Mouse (Mus musculus): ENCODE data around the gene Elf1. TPM values are rescaled to one million over a fixed set of nuclear protein-coding genes. Genes with fewer than 3 reads are reported as not detected.
A peak's percentile ranks its signal among the peaks of the same experiment; 100 is the strongest.

Gene Elf1
- polyA plus RNA-seq, 1 experiment from 2014 or later, result 12.3 TPM

- H3K27ac ChIP-seq (ENCODE audit: low read length), result peak overlapping the region; percentile 62
- WGBS, result 5% methylated on average over 5 of the region's 5 CpGs
Observed at GRCm38 (mm10) chr14:79562745-79563144, 81.8 kb downstream of the Elf1 start.

GRCm38 (mm10) chr14:79564784-79565183, 83.8 kb downstream of the Elf1 start:
- Histone ChIP-seq H3K36me3 (ENCODE audit: control insufficient read depth, insufficient read depth) (peaks cover 44% of the 10 kb centered on the region), H3K9ac (ENCODE audit: low read length) (no peak overlapping the region), H3K4me2 (ENCODE audit: low read depth, low read length) (no peak overlapping the region), H3K9me3 (replicated peaks; ENCODE audit: control insufficient read depth, low read length) (no peaks in the 10 kb centered on the region), H3K27me3 (ENCODE audit: control insufficient read depth, insufficient read depth, low read length) (no peaks in the 10 kb centered on the region), H3K4me1 (ENCODE audit: control insufficient read depth, insufficient read depth, low read length) (peaks cover 4% of the 10 kb centered on the region), H3K27ac (ENCODE audit: low read length) (no peak overlapping the region), H3K4me3 (ENCODE audit: low read length) (no peak overlapping the region)
- ATAC-seq (replicated peaks; ENCODE audit: extremely low read depth, insufficient read depth, low FRiP score), result no peak
- WGBS, result 77% methylated on average over 6 of the region's 6 CpGs

More at GRCm38 (mm10) chr14:79562745-79563144, 81.8 kb downstream of the Elf1 start:
- no peaks in the 10 kb centered on the region for H3K9me3 ChIP-seq (replicated peaks; ENCODE audit: control insufficient read depth, low read length)
- H3K4me2 ChIP-seq (ENCODE audit: low read depth, low read length), result no peak overlapping the region
- H3K4me1 ChIP-seq (ENCODE audit: control insufficient read depth, insufficient read depth, low read length), result peaks cover 4% of the 10 kb centered on the region
- H3K4me3 ChIP-seq (ENCODE audit: low read length), result no peak overlapping the region
- H3K9ac ChIP-seq (ENCODE audit: low read length), result no peak overlapping the region
- peak; percentile 52; the same call in 1 of the 2 replicates for ATAC-seq (replicated peaks; ENCODE audit: extremely low read depth, insufficient read depth, low FRiP score)
- H3K36me3 ChIP-seq (ENCODE audit: control insufficient read depth, insufficient read depth), result peaks cover 27% of the 10 kb centered on the region
- no peaks in the 10 kb centered on the region for H3K27me3 ChIP-seq (ENCODE audit: control insufficient read depth, insufficient read depth, low read length)

GRCm38 (mm10) chr14:79573482-79574191, 92.6 kb downstream of the Elf1 start:
- Histone ChIP-seq H3K4me3 (ENCODE audit: low read length) (no peak overlapping the region), H3K27ac (ENCODE audit: low read length) (no peak overlapping the region), H3K9ac (ENCODE audit: low read length) (no peak overlapping the region), H3K9me3 (replicated peaks; ENCODE audit: control insufficient read depth, low read length) (no peaks in the 10 kb centered on the region), H3K4me1 (ENCODE audit: control insufficient read depth, insufficient read depth, low read length) (no peaks in the 10 kb centered on the region), H3K27me3 (ENCODE audit: control insufficient read depth, insufficient read depth, low read length) (no peaks in the 10 kb centered on the region), H3K36me3 (ENCODE audit: control insufficient read depth, insufficient read depth) (peaks cover 32% of the 10 kb centered on the region), H3K4me2 (ENCODE audit: low read depth, low read length) (no peak overlapping the region)
- 89% methylated on average over 13 of the region's 13 CpGs for whole genome bisulfite sequencing
- ATAC-seq (replicated peaks; ENCODE audit: extremely low read depth, insufficient read depth, low FRiP score), result no peak

- H3K4me3 ChIP-seq (ENCODE audit: low read length), result no peak overlapping the region
- H3K27ac ChIP-seq (ENCODE audit: low read length), result no peak overlapping the region
- no peaks in the 10 kb centered on the region for H3K4me1 ChIP-seq (ENCODE audit: control insufficient read depth, insufficient read depth, low read length)
- no peaks in the 10 kb centered on the region for H3K9me3 ChIP-seq (replicated peaks; ENCODE audit: control insufficient read depth, low read length)
- peaks cover 27% of the 10 kb centered on the region for H3K36me3 ChIP-seq (ENCODE audit: control insufficient read depth, insufficient read depth)
- H3K4me2 ChIP-seq (ENCODE audit: low read depth, low read length), result no peak overlapping the region
- H3K27me3 ChIP-seq (ENCODE audit: control insufficient read depth, insufficient read depth, low read length), result no peaks in the 10 kb centered on the region
- ATAC-seq (replicated peaks; ENCODE audit: extremely low read depth, insufficient read depth, low FRiP score), result no peak
- H3K9ac ChIP-seq (ENCODE audit: low read length), result no peak overlapping the region
- 90% methylated on average over 1 of the region's 1 CpGs for WGBS
Observed at GRCm38 (mm10) chr14:79574361-79574760, 93.4 kb downstream of the Elf1 start.

- peaks cover 4% of the 10 kb centered on the region; the same call in 1 of the 2 replicates for H3K36me3 ChIP-seq (ENCODE audit: control insufficient read depth, insufficient read depth)
- H3K4me1 ChIP-seq (ENCODE audit: control insufficient read depth, insufficient read depth, low read length), result peaks cover 9% of the 10 kb centered on the region
- WGBS, result 79% methylated on average over 5 of the region's 5 CpGs
- H3K9ac ChIP-seq (ENCODE audit: low read length), result no peak overlapping the region
- H3K27me3 ChIP-seq (ENCODE audit: control insufficient read depth, insufficient read depth, low read length), result no peaks in the 10 kb centered on the region
- no peaks in the 10 kb centered on the region for H3K9me3 ChIP-seq (replicated peaks; ENCODE audit: control insufficient read depth, low read length)
- no peak overlapping the region for H3K27ac ChIP-seq (ENCODE audit: low read length)
- no peak overlapping the region for H3K4me3 ChIP-seq (ENCODE audit: low read length)
- no peak overlapping the region for H3K4me2 ChIP-seq (ENCODE audit: low read depth, low read length)
- no peak for ATAC-seq (replicated peaks; ENCODE audit: extremely low read depth, insufficient read depth, low FRiP score)
Observed at GRCm38 (mm10) chr14:79583526-79584245, 102.7 kb downstream of the Elf1 start.

GRCm38 (mm10) chr14:79586499-79587138, 105.6 kb downstream of the Elf1 start:
- 31% methylated on average over 16 of the region's 16 CpGs for WGBS
- Histone ChIP-seq H3K27me3 (ENCODE audit: control insufficient read depth, insufficient read depth, low read length) (no peaks in the 10 kb centered on the region), H3K36me3 (ENCODE audit: control insufficient read depth, insufficient read depth) (no peaks in the 10 kb centered on the region; the same call in 1 of the 2 replicates), H3K4me3 (ENCODE audit: low read length) (peak overlapping the region; percentile 64), H3K27ac (ENCODE audit: low read length) (peak overlapping the region; percentile 99), H3K4me2 (ENCODE audit: low read depth, low read length) (peak overlapping the region; percentile 94), H3K9me3 (replicated peaks; ENCODE audit: control insufficient read depth, low read length) (no peaks in the 10 kb centered on the region), H3K9ac (ENCODE audit: low read length) (peak overlapping the region; percentile 86), H3K4me1 (ENCODE audit: control insufficient read depth, insufficient read depth, low read length) (peaks cover 11% of the 10 kb centered on the region)
- ATAC-seq (replicated peaks; ENCODE audit: extremely low read depth, insufficient read depth, low FRiP score), result no peak

GRCm38 (mm10) chr14:79587139-79587851, 106.3 kb downstream of the Elf1 start, which contains the start of gene Sugt1:
Gene Sugt1, plus strand, starts transcription at chr14:79587691.
- WGBS, result under 1% methylated on average over 59 of the region's 60 CpGs
- Histone ChIP-seq H3K27ac (ENCODE audit: low read length) (peak within 1 kb of the TSS; percentile 99), H3K4me1 (ENCODE audit: control insufficient read depth, insufficient read depth, low read length) (peaks cover 11% of the 10 kb centered on the region), H3K9ac (ENCODE audit: low read length) (peak within 1 kb of the TSS; percentile 86), H3K27me3 (ENCODE audit: control insufficient read depth, insufficient read depth, low read length) (no peaks in the 10 kb centered on the region), H3K4me3 (ENCODE audit: low read length) (peak within 1 kb of the TSS; percentile 64), H3K9me3 (replicated peaks; ENCODE audit: control insufficient read depth, low read length) (no peaks in the 10 kb centered on the region), H3K36me3 (ENCODE audit: control insufficient read depth, insufficient read depth) (no peaks in the 10 kb centered on the region; the same call in 1 of the 2 replicates), H3K4me2 (ENCODE audit: low read depth, low read length) (peak within 1 kb of the TSS; percentile 94)
- ATAC-seq (replicated peaks; ENCODE audit: extremely low read depth, insufficient read depth, low FRiP score), result peak; percentile 99

- Histone ChIP-seq H3K4me2 (ENCODE audit: low read depth, low read length) (peak overlapping the region; percentile 94), H3K4me1 (ENCODE audit: control insufficient read depth, insufficient read depth, low read length) (peaks cover 11% of the 10 kb centered on the region), H3K9ac (ENCODE audit: low read length) (peak overlapping the region; percentile 86), H3K9me3 (replicated peaks; ENCODE audit: control insufficient read depth, low read length) (no peaks in the 10 kb centered on the region), H3K4me3 (ENCODE audit: low read length) (peak overlapping the region; percentile 64), H3K27ac (ENCODE audit: low read length) (peak overlapping the region; percentile 99), H3K27me3 (ENCODE audit: control insufficient read depth, insufficient read depth, low read length) (no peaks in the 10 kb centered on the region), H3K36me3 (ENCODE audit: control insufficient read depth, insufficient read depth) (no peaks in the 10 kb centered on the region; the same call in 1 of the 2 replicates)
- ATAC-seq (replicated peaks; ENCODE audit: extremely low read depth, insufficient read depth, low FRiP score), result peak; percentile 11; the same call in 1 of the 2 replicates
- WGBS, result under 1% methylated on average over 9 of the region's 9 CpGs
Observed at GRCm38 (mm10) chr14:79587852-79588229, 106.8 kb downstream of the Elf1 start.
